ENCODE assay signal across 21 mouse cellular contexts in genomic region chr3:69593426-69593825, GRCm38 (mm10).
"Had no signal": no experiment of that assay in that cellular context is flagged by ENCODE, and none has a peak within 500 bp of the region (broad histone marks: within the 10 kb centered on the region; RNA-seq: fewer than 3 reads in every experiment).

No protein-coding gene starts in this region.

- ATAC-seq: hindbrain, postnatal 0 days; intestine, embryonic 16.5 days had no signal

- H3K4me3 ChIP-seq: heart, embryonic 13.5 days; heart, embryonic 15.5 days; hindbrain, embryonic 13.5 days; hindbrain, embryonic 15.5 days; layer of hippocampus, adult 2 months; left cerebral cortex, adult 2 months; limb, embryonic 10.5 days; limb, embryonic 12.5 days; liver, embryonic 13.5 days; liver, embryonic 15.5 days had no signal

- H3K4me1 ChIP-seq: liver, embryonic 13.5 days had no signal

- H3K9me3 ChIP-seq: heart, embryonic 13.5 days; heart, embryonic 15.5 days; hindbrain, embryonic 13.5 days; hindbrain, embryonic 15.5 days; liver, embryonic 13.5 days; liver, embryonic 15.5 days had no signal

- DNase-seq: gastrocnemius, postnatal 14 days; gastrocnemius, postnatal 36 days; heart, postnatal 14 days; heart, postnatal 36 days; kidney, adult 11 months; kidney, adult 2 months; kidney, postnatal 10 days; kidney, postnatal 25 days; liver; liver, embryonic 13.5 days had no signal

- H3K27me3 ChIP-seq: heart, embryonic 13.5 days; heart, embryonic 15.5 days; hindbrain, embryonic 13.5 days; hindbrain, embryonic 15.5 days; limb, embryonic 12.5 days had no signal

- H3K36me3 ChIP-seq: heart, embryonic 13.5 days; heart, embryonic 15.5 days; liver, embryonic 13.5 days; liver, embryonic 15.5 days had no signal
